Mouse (Mus musculus): ENCODE data around the gene Lgi4.

GRCm38 (mm10) chr7:31085171-31085570 lies 26.0 kb downstream of the Lgi4 start:
- TF ChIP-seq POLR2A (IDR thresholded peaks at IDR 0.05; ENCODE audit: insufficient read depth, low read length) (no peak), EP300 (IDR thresholded peaks at IDR 0.05; ENCODE audit: insufficient read depth, low read depth, low read length) (0 out of 2 replicates have a peak, but pooled peaks have one; percentile 42)
